Mouse (Mus musculus) lung, postnatal 4 days (tissue): ENCODE measurements around the gene Ptges2.

Experiments used
- DNase-seq, 2 experiments: peaks; one replicate each; pipeline ENCODE4 v3.0.0; 2021

The Ptges2 gene

DNA sequence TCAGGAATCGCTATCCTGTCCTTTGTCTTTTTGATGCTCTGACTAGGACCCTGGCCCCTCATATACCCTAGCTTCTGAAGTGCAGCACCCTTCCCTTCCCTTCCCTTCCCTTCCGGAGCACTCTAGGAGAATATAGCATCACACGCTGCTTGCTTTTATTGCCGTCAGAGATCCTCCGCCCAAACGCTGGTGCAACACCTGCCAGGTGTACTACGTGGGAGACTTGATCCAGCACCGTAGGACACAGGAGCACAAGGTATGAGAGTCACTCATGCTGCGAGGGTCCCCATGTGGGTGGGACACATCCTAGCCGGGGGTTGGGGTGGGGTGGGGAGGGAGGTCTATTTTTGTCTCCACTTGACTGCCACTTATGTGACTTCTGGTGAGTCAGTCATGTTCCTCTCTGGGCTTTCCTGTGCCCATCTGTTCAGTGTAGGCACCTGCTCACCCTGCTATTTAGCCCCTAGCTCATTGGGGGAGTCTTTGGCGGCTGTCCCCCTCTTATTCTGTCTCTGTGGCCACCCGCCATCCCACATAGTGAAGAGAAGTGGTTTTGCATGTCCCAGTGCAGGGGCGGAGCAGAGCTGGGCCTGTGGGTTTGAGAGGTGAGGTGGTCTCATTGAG lies 20.3 kb upstream of the Ptges2 start:
- DNase-seq: no peak

DNA sequence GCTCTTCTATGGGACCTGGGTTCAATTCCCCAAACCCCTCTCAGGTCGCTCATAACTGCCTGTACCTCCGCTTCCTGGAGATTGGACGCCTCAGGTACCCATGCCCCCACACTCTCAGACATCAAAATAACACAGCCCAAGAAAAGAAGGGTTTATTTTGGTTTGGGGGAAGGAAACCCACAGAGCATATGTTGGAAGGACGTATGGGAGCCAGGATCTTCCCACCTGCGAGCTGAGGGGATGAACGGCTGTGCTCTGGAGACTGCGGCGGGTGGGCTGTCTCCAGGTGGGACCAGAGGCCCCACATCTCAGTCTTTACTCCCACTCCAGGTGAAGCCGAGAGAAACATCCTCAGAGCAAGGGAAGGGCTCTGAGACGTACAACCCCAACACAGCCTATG lies 18.7 kb upstream of the Ptges2 start:
- DNase-seq: no peak

DNA sequence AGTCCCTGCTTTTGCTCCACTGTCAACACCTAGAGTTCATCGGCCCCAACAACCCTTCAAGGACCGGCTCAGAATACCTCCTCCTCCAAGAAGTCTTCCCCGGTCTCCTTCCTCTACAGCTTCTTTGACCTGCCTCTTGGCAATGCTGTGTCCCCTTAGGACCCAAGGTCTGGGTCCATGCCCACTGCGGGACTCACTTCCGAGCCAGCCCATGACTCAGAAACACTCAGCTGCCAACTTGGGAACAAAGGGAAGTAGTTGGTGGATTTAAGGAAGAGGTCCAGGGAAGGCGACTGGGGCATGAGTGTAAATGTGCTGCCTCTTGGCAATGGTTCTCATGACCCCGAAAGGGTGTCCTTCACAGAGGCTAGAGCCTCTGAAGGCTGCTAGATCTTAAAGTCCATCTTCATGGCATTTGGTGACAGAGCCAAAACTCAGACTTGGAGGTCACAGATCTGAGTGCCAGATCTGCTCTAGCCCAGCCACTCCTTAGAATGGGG lies 15.6 kb upstream of the Ptges2 start:
- no peak for DNase-seq

DNA sequence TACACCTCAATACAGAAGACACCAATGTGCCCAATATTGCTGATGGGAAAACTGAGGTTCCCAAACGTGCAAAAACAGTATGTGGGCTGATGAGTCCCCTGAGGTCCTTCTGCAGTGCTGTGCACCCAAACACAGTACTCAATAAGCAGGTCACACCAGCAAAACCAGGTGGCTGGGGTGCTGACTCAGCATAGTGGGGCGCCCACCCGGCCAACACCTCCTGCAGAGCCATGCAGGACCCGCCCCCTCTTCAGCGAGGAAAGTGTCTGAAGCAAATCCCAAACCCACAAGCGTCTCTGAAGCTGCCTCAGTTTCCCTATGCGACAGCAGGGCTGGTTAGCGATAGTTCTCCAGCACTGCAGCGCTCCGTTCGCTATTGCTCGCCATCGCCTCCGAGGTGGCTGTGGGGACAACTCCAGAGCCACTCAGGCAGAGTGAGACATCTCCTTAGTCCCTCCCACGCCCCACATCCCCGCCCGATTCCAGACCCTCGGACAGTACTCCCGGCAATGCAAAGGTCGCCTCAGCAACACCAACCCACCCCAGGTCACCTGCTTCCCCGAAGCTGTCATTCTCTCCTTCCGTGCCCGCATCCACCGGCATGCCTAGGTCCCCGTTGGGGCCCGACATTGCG lies 14.4 kb upstream of the Ptges2 start:
- DNase-seq: no peak

DNA sequence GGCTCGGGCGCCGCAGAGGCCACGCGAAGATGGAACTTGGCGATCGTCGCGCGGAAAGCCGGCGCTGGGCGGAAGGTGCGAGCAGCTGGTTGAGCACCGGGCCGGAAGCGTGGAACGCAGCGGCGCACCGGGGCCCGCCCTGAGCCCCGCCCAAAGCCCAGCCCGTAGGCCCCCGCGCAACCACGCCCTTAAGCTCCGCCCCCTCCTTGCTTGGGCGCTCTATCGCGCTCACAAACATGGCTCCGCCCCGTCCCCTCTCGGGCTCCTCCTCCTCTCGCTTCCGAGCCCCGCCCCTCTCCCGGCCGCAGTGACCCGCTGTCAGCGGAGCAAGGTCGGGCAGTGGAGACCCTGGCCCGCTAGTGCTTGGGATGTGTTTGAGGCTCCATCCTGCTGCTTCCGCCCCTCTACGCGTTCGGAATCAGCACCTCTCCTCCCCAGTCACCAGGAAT lies 13.9 kb upstream of the Ptges2 start, which contains the start of gene 1110008P14Rik:
1110008P14Rik (minus strand) TSS at position 164 of the 449 bp plus-strand sequence.
- peak; percentile 95 to 97 for DNase-seq

DNA sequence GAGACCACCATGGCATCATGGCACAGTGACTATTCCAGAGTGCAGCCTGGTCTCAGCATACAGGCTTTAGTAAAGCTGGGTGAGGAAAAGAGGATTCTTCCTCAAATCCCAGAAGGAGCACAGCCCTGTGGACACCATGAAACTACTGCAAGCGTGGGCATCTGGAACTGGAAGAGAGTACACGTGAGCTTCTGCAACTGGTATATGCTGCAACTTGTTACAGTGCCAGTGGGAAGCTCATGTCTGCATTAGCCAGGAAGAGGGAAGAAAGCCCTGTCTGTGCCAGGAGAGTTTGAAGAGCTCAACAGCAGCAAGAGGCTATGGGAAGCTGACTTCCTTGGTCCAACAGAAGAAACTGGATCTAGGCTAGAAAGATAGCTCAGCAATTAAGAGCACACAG lies 13.0 kb upstream of the Ptges2 start:
- DNase-seq: no peak

DNA sequence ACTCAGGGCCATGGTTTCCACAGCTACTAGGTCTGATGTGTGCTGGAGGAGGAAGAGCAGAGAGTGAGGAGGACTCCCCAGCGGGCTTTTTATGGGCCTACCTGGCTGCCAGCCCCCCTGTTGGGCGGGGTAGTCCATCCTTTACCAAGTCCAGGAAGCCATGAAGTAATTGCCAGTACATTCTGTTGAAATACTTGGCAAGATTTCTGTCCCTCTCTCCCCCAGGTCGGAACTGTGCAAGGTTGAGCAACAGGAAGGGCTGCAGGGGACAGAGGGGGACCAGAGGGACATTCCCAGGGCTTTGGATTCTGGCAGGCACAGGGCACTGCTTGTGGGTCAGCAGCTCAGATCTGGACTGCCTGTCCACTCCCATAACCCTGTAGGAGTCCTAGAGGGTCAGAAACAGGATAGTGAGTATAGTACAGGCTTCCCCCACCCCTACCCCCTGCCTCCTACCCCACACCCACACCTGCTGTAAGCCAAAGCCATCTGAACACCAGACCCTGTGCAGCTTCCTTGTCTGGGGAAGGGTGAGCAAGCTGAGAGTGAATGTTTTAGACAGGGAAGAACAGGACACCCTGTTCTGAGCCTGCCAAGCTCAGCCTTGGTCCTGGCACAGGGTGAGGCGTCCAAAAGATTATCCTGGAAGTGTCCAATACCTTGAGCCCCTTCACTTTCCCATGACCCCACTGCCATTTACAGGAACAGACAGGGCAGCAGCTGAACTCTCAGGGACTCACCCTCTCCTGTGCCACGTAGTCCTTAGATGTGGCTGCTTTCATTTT lies 7.8 kb upstream of the Ptges2 start, which contains the start of gene Lcn2:
Lcn2 (minus strand) TSS at position 547 of the 785 bp plus-strand sequence.
- peak; percentile 35 to 55 for DNase-seq

DNA sequence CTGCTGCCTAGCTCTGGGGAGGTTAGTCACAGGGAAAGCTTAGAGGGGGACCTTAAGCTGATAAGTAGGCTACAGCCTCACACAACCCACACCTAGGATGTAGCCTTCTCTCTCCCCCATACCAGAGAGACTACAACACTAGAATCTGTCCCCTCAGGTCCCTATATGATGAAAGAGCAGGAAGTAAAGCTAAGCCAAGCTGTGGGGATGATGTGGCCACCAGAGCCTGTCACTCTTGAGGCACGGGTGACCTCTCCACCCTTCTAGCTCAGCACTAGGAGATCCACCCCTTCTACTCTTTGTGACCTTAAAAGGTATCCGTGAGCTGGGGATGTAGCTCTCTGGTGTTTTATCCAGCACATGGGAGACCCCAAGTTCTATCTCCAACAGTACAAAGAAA lies 6.5 kb upstream of the Ptges2 start:
- no peak for DNase-seq

DNA sequence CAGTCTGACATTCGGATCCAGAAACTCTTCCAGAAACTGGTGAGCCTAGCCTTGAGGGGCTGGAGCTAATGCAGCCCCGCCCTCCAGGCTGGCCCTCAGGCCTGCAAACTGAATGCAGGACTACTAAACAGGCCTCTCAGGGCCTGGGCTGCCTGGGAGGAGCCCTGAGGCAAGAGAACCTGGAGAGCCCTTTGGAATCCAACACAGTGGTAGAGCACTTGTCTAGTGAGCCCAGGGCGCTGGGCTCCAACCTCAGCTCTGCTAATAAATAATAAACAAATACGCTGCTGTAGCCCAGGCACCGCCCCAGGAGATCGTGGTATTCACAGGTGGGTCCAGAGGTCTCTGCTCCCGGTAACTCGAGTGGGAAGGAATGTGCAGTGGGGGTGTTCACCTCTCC lies 4.8 kb upstream of the Ptges2 start:
- DNase-seq: peak; percentile 42 to 73

DNA sequence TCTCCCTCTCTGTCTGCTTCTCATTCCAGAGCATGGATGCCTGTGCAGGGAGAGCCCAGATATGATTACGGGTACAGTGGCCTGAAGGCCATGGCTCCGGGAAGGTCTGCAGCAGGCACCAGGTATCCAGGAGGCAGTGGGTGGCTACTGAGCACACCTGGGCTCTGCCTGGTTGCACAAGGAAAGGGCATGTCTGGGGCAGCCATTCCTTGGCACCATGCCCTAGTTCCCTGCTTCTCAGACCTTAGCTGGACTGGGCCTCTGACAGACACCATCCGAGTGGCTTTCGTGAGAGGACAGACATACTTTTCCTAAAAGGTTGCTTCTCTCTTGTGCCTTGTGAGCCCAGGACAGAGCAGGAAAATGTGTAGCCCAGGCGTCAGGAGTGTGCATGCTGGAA lies 3.6 kb upstream of the Ptges2 start:
- DNase-seq: peak; percentile 69 to 70

DNA sequence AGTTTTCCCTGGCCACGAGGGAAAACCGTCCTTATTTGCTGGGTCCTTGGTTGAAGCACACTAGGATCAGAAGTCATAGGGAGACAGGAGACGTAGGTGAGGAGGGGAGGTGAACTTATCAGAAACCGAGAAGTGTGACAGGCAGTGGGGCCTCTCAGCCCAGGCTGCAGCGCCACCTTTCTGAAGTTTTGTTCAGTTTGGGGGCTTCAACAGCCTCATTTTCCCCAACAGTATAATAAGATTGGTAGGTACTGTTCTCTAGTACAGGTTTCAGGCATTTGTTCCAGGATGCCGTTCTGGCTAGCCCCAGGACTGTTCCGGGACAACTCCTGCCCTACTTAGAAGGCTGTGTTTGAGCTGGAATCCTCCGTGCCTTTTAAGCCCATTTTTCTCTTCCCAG lies 723 bp upstream of the Ptges2 start:
- DNase-seq: peak; percentile 46 to 64

DNA sequence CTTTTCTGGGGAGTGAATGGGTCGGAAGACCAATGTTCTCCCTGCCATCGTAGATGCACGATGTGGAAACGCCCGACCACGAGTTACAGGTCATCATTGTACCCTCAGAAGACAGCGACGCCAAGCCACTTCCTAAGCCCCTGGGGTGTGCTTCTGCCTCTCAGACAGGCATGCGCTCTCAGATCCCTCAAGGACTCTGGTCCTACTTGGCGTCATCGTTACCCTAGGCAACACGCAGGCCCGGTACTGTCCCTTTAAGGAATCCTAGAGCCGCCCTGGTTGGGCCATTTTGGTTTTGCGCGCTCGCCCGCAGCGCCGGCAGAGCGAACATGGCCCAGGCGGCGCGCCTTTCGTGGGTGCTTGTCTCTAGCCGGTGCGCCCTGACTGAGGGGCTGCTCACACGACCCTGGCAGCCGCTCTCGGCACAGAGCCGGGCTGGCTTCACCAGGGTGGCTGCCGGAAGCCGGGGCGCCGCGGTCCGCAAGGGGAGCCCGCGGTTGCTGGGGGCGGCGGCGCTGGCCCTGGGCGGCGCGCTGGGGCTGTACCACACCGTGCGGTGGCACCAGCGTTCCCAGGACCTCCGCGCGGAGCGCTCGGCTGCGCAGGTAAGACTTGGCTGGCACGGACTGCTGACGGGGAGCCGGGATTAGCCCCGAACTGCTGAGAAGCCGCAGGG lies 388 bp downstream of the Ptges2 start:
- DNase-seq: peak; percentile 92 to 94

DNA sequence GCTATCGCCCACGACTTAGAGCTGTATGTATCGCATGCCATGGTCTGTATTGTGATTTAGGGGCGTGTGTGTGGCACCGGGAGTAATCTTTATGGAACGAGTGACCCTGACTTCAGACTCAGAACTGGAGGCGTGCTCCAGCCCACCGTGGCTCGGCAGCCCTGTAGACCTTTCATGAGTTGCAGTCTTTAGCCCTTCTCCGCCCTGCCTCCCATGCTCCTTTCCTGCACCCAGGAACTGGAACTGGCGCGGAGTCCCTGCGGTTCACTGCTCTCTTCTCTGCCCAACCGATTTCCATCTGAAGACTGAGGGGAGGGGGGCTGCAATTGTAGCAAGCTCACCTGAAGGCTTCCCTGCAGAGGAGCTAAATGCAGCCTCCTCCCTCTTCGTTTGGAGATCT lies 999 bp downstream of the Ptges2 start:
- peak in 1 of 2 experiments; percentile 28 for DNase-seq

DNA sequence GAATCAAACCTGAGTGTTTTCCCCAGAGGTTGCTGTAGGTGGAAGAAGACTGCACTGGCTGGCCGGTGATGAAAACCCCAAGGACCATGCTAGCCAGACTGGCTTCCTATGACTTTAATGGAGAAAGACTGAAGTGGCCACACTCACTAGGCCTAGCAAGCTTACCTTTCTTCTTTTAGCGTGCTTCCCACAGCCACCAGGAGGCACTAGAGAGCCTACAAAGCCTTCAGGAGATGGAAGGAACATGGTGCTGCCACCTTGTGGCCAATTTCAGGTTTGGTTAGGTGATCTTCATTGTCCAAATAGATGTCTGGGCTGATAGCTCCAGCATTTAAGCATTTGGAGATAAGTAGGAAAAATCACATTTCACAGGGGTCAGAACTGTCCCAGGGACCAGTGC lies 9.0 kb downstream of the Ptges2 start:
- DNase-seq: peak; percentile 83 to 96

DNA sequence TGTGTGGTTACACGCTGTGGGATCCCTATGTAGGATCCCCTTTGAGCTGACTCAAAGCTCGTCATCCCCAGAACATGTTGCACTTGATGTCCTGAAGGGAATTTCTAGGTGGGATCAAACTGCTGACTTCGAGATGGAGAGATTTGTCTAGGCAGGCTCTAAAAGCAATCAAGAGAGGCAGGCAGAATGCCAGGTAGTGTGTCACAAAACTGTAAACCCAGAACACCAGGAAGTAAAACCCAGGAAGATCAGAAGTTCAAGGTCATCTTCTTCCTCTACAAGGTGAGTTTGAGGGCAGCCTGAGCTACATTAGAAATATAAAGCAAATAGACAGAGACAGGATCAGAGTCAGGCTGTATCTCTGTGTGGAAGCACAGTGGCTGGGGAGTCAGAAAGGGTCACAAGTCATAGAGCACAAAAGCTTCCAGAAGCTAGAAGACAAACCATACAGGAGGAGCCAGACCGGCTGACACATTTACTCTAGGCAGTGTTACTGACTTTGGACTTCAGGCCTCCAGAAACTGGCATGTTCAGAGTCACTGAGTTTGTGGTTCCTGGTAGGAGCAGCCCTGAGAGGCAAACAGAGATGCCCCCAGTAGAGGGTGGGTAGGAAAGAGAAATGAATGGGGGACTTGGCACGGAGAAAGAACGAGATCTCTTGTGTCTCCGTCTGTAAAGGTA lies 11.6 kb downstream of the Ptges2 start:
- no peak for DNase-seq

DNA sequence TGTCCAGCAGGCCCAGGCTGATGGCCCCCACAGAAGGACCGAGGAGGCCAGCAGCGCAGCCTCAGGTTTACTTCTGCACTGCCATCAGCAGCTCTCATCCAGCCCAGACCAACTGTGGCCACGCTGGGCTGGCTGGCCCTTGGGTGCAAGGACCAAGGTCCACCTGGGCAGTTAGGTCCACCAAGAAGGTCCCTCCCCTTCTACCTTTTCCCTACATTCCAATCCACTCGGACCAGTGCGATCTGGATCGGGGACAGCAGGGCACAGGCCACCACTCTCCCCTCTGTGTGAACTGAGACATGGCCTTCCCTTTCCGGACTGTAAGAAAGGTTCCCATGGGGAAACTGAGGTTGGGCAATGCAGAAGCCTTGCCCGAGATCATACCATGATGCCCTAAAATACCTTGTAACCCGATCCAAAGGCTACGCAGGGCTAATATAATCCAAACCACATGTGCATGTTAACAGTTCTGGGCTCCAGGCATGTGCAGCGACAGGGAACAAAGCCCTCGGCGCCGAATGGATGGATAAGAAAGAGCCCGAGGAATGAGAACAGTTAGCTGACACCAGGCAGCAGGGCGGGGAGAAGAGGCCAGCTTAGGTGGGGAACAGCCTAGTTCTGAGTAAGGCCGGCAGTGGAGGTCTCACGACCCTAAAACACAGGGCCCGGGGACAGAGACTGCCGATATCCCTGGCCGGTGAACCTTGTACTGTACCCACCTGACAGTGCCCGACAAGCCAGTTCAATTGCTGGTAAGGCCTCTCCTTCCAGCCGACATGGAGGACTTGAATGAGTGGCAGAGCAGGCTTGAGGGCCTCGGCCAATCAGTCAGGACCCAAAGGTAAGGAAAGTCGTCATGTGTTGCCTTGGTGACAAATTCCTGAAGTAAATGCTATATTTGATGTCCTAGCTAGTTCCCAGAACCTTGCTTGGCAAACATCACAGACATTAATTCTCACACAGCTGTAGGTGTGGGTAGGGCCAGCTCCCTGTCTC lies 13.0 kb downstream of the Ptges2 start:
- peak in 1 of 2 experiments; percentile 51 for DNase-seq

DNA sequence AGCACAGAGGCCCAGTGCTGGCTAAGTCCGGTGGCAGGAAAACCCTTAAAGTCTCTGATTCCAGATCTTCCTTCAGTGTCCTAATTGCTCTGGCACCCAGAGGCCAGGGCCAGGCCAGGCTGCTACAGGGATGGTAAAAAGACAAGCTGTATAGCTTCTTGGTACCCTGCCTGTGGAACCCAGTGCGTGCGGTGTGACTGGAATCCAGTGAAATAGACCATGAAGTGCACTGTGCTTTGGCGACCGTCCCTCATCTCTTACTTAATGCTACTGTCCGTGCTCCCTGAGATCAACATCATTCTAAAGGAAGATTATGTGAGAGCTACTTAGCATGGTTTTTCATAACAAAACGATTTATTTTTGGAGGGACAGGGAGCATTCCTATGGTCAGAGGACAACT lies 15.7 kb downstream of the Ptges2 start:
- no peak for DNase-seq

DNA sequence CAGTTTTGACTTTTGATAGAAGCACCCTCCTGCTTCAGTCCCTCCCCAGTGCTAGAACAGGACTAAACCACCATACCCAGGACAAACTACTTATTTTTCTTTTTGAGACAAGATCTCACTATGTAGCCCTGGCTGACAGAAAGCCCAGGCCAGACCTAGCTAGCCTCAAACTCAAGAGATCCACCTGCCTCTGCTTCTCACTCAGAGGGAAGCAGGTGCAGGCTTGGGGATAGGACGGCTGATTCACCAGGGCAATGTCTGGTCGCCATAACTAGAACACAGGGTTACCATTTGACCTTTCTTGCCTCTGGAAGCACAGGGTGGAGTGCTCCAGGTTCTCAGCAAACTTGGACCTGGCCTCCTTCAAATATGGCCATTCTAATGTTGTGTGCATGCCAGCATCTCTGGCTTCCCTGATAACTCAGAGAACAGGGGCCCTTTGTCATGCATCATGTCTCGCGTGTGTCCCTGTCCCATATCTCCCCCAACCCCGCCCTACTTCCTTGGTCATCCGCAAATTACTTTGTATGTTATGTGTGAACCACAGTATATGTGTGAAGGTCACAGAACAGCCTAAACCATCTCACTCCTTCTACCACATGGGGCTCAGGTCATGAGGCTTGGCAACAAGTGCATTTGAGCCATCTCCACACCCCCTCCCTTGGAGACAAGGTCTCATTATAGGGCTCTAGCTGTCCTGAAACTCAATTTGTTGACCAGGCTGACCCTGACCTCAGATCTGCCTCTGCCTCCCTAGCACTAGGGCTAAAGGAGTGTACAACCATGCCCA lies 17.2 kb downstream of the Ptges2 start:
- DNase-seq: no peak

DNA sequence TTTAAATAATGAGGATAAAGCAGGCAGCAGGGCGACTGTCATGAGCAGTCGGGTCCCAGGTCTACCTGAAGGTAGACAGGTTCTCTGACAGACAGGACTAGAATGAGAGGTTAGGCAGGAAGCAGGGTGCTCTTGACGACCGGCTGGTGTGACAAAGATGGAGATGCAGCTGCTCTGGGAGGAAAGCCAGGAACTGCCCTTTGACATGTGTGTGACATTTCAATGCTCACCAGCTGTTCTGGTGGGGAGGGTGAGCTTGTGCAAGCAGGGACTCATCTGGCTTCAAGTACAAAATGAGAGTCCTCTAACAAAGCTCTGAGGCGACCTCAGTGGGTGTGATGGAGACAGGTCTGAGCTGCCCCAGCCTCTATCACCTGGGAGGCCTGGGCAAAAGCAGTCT lies 18.2 kb downstream of the Ptges2 start:
- peak; percentile 63 to 83 for DNase-seq

DNA sequence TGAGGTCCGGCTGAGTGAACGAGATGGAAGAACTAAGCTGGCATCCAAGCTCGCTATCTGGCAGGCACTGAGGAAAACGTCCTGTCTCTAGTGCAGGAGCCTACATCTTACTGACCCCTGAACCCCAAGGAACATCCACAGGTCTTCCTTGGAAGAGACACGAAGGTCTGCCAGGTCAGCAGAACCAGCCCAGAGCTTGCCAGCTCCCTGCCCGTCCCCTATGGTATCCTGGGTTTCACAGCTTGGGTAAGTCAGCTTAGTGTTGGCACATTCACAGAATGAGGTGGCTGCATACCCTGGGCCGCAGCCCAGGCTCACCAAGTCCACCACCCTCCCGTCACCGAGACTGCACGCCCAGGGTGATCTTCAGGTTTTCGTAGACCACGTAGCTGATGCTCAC lies 20.1 kb downstream of the Ptges2 start:
- DNase-seq: no peak
